Mouse (Mus musculus): ENCODE results near the gene Cenpm. TPM values are rescaled to one million over a fixed set of nuclear protein-coding genes. Genes with fewer than 3 reads are reported as not detected.
"Not testable (repeated sequence)": the region's sequence is repeated elsewhere in the genome, so short reads cannot be mapped to it uniquely, and the experiment has no call there.

Cenpm gene
- polyA plus RNA-seq, 1 experiment, result 43.2 TPM

- Histone ChIP-seq H3K9me3 (replicated peaks; ENCODE audit: control insufficient read depth, insufficient read depth, low read length, poor library complexity, severe bottlenecking) (no peaks in the 10 kb centered on the region), H3K4me1 (ENCODE audit: control insufficient read depth, insufficient read depth, low read length) (peaks cover 8% of the 10 kb centered on the region), H3K27ac (ENCODE audit: insufficient read depth, low read length) (peak within 1 kb of the TSS; percentile 33; the same call in 1 of the 2 replicates), H3K36me3 (ENCODE audit: control insufficient read depth, insufficient read depth, low read length, poor library complexity, severe bottlenecking) (no peaks in the 10 kb centered on the region), H3K27me3 (ENCODE audit: control insufficient read depth, insufficient read depth, low read length, poor library complexity, severe bottlenecking) (no peaks in the 10 kb centered on the region), H3K4me3 (ENCODE audit: low read depth, low read length) (no peak within 1 kb of the TSS), H3K9ac (ENCODE audit: low read depth, poor library complexity, severe bottlenecking) (no peak within 1 kb of the TSS)
- TF ChIP-seq EP300 (IDR thresholded peaks at IDR 0.05; ENCODE audit: insufficient read depth, low read depth, low read length) (no peak), CTCF (IDR thresholded peaks at IDR 0.05; ENCODE audit: low read depth, low read length) (no peak), POLR2A (IDR thresholded peaks at IDR 0.05; ENCODE audit: insufficient read depth, low read length) (no peak)
Observed at GRCm38 (mm10) chr15:82252097-82252496, 7.5 kb upstream of the Cenpm start, which contains the start of gene 1500009C09Rik. 1500009C09Rik (plus strand) TSS chr15:82252397.

GRCm38 (mm10) chr15:82251579-82251978, 7.0 kb upstream of the Cenpm start:
- TF ChIP-seq POLR2A (IDR thresholded peaks at IDR 0.05; ENCODE audit: insufficient read depth, low read length) (no peak), CTCF (IDR thresholded peaks at IDR 0.05; ENCODE audit: low read depth, low read length) (no peak), EP300 (IDR thresholded peaks at IDR 0.05; ENCODE audit: insufficient read depth, low read depth, low read length) (no peak)
- Histone ChIP-seq H3K36me3 (ENCODE audit: control insufficient read depth, insufficient read depth, low read length, poor library complexity, severe bottlenecking) (no peaks in the 10 kb centered on the region), H3K4me3 (ENCODE audit: low read depth, low read length) (no peak overlapping the region), H3K4me1 (ENCODE audit: control insufficient read depth, insufficient read depth, low read length) (peaks cover 8% of the 10 kb centered on the region), H3K27me3 (ENCODE audit: control insufficient read depth, insufficient read depth, low read length, poor library complexity, severe bottlenecking) (no peaks in the 10 kb centered on the region), H3K27ac (ENCODE audit: insufficient read depth, low read length) (no peak overlapping the region), H3K9ac (ENCODE audit: low read depth, poor library complexity, severe bottlenecking) (no peak overlapping the region), H3K9me3 (replicated peaks; ENCODE audit: control insufficient read depth, insufficient read depth, low read length, poor library complexity, severe bottlenecking) (no peaks in the 10 kb centered on the region)

- Histone ChIP-seq H3K27ac (ENCODE audit: insufficient read depth, low read length) (peak overlapping the region; percentile 93), H3K4me1 (ENCODE audit: control insufficient read depth, insufficient read depth, low read length) (peaks cover 1% of the 10 kb centered on the region), H3K4me3 (ENCODE audit: low read depth, low read length) (no peak overlapping the region), H3K36me3 (ENCODE audit: control insufficient read depth, insufficient read depth, low read length, poor library complexity, severe bottlenecking) (no peaks in the 10 kb centered on the region; the same call in 1 of the 2 replicates), H3K9me3 (replicated peaks; ENCODE audit: control insufficient read depth, insufficient read depth, low read length, poor library complexity, severe bottlenecking) (no peaks in the 10 kb centered on the region), H3K9ac (ENCODE audit: low read depth, poor library complexity, severe bottlenecking) (peak overlapping the region; percentile 20; the same call in 1 of the 2 replicates), H3K27me3 (ENCODE audit: control insufficient read depth, insufficient read depth, low read length, poor library complexity, severe bottlenecking) (no peaks in the 10 kb centered on the region)
- TF ChIP-seq POLR2A (IDR thresholded peaks at IDR 0.05; ENCODE audit: insufficient read depth, low read length) (no peak), EP300 (IDR thresholded peaks at IDR 0.05; ENCODE audit: insufficient read depth, low read depth, low read length) (peak; percentile 17; the same call in 1 of the 2 replicates)
Observed at GRCm38 (mm10) chr15:82247131-82247776, 2.7 kb upstream of the Cenpm start.

GRCm38 (mm10) chr15:82244805-82245161, 235 bp upstream of the Cenpm start:
- Histone ChIP-seq H3K4me3 (ENCODE audit: low read depth, low read length) (peak overlapping the region; percentile 97), H3K27ac (ENCODE audit: insufficient read depth, low read length) (peak overlapping the region; percentile 64), H3K9ac (ENCODE audit: low read depth, poor library complexity, severe bottlenecking) (peak overlapping the region; percentile 86)
- not testable (repeated sequence) for H3K36me3 ChIP-seq (ENCODE audit: control insufficient read depth, insufficient read depth, low read length, poor library complexity, severe bottlenecking); H3K9me3 ChIP-seq (replicated peaks; ENCODE audit: control insufficient read depth, insufficient read depth, low read length, poor library complexity, severe bottlenecking); H3K4me1 ChIP-seq (ENCODE audit: control insufficient read depth, insufficient read depth, low read length); H3K27me3 ChIP-seq (ENCODE audit: control insufficient read depth, insufficient read depth, low read length, poor library complexity, severe bottlenecking)

GRCm38 (mm10) chr15:82243742-82244114, 820 bp downstream of the Cenpm start:
- H3K27ac ChIP-seq (ENCODE audit: insufficient read depth, low read length), result no peak overlapping the region
- no peak for TF ChIP-seq POLR2A (IDR thresholded peaks at IDR 0.05; ENCODE audit: insufficient read depth, low read length)
- TF ChIP-seq CTCF (IDR thresholded peaks at IDR 0.05; ENCODE audit: low read depth, low read length), result no peak
- TF ChIP-seq EP300 (IDR thresholded peaks at IDR 0.05; ENCODE audit: insufficient read depth, low read depth, low read length), result no peak
- no peaks in the 10 kb centered on the region for H3K27me3 ChIP-seq (ENCODE audit: control insufficient read depth, insufficient read depth, low read length, poor library complexity, severe bottlenecking)
- no peaks in the 10 kb centered on the region for H3K9me3 ChIP-seq (replicated peaks; ENCODE audit: control insufficient read depth, insufficient read depth, low read length, poor library complexity, severe bottlenecking)
- peak overlapping the region; percentile 97 for H3K4me3 ChIP-seq (ENCODE audit: low read depth, low read length)
- H3K9ac ChIP-seq (ENCODE audit: low read depth, poor library complexity, severe bottlenecking), result peak overlapping the region; percentile 86
- H3K36me3 ChIP-seq (ENCODE audit: control insufficient read depth, insufficient read depth, low read length, poor library complexity, severe bottlenecking), result peaks cover 10% of the 10 kb centered on the region
- H3K4me1 ChIP-seq (ENCODE audit: control insufficient read depth, insufficient read depth, low read length), result peaks cover 3% of the 10 kb centered on the region

GRCm38 (mm10) chr15:82243311-82243710, 1.2 kb downstream of the Cenpm start:
- H3K36me3 ChIP-seq (ENCODE audit: control insufficient read depth, insufficient read depth, low read length, poor library complexity, severe bottlenecking), result peaks cover 15% of the 10 kb centered on the region
- TF ChIP-seq CTCF (IDR thresholded peaks at IDR 0.05; ENCODE audit: low read depth, low read length) (no peak), EP300 (IDR thresholded peaks at IDR 0.05; ENCODE audit: insufficient read depth, low read depth, low read length) (no peak), POLR2A (IDR thresholded peaks at IDR 0.05; ENCODE audit: insufficient read depth, low read length) (no peak)
- peak overlapping the region; percentile 86 for H3K9ac ChIP-seq (ENCODE audit: low read depth, poor library complexity, severe bottlenecking)
- H3K4me3 ChIP-seq (ENCODE audit: low read depth, low read length), result peak overlapping the region; percentile 97
- no peaks in the 10 kb centered on the region for H3K9me3 ChIP-seq (replicated peaks; ENCODE audit: control insufficient read depth, insufficient read depth, low read length, poor library complexity, severe bottlenecking)
- peaks cover 3% of the 10 kb centered on the region for H3K4me1 ChIP-seq (ENCODE audit: control insufficient read depth, insufficient read depth, low read length)
- no peak overlapping the region for H3K27ac ChIP-seq (ENCODE audit: insufficient read depth, low read length)
- H3K27me3 ChIP-seq (ENCODE audit: control insufficient read depth, insufficient read depth, low read length, poor library complexity, severe bottlenecking), result no peaks in the 10 kb centered on the region

All from ES-Bruce4 (cell line).